ENCODE assay signal across 9 mouse cellular contexts in genomic region chr9:65011304-65011703, GRCm38 (mm10). TPM values are rescaled to one million over a fixed set of nuclear protein-coding genes. Genes with fewer than 3 reads are reported as not detected.
DNase-seq lines count a peak whose midpoint lies in the region; TF ChIP-seq lines count a peak whose summit lies in the region.
"Had no signal": no experiment of that assay in that cellular context is flagged by ENCODE, and none has a peak within 500 bp of the region (broad histone marks: within the 10 kb centered on the region; RNA-seq: fewer than 3 reads in every experiment).

No protein-coding gene starts in this region.

- intact Hi-C loops in gastrocnemius, adult 2 months (cut with DNase I) = loop anchor here (5.0 kb wide), 1 partner anchor 111 kb away; no protein-coding TSS in a partner anchor

- no peak overlapping the region for H3K4me3 ChIP-seq in gastrocnemius, adult 2 months
- H3K4me3 ChIP-seq: lung, embryonic 15.5 days had no signal

- no peak overlapping the region for H3K27ac ChIP-seq in gastrocnemius, adult 2 months
- H3K27ac ChIP-seq: lung, embryonic 15.5 days had no signal

- DNase-seq in gastrocnemius, adult 2 months = peak; percentile 59
- DNase-seq in gastrocnemius, adult 8-10 months (ENCODE audit: low spot score in 2 of 2) = no peak
- peak; percentile 25 for DNase-seq in right cerebral cortex, postnatal 4 days
- DNase-seq in right cerebral cortex, postnatal 25 days = no peak
- peak; percentile 37 for DNase-seq in embryo, embryonic 11 days
- peak; percentile 50 for DNase-seq in naive thymus-derived CD4-positive, alpha-beta T cell, adult 2 months (ENCODE audit: low read depth)
- DNase-seq in frontal cortex, postnatal 25 days (ENCODE audit: low spot score in 2 of 2) = no peak
- no peak for DNase-seq in left cerebral cortex, adult 11 months (ENCODE audit: low spot score)

- TF ChIP-seq CTCF in gastrocnemius, adult 2 months (IDR thresholded peaks at IDR 0.05) = peak; percentile 60

RNA-seq across cellular contexts. Expression of gene Hacd3, which starts 10.2 kb away (rescaled TPM):
- total RNA-seq in gastrocnemius, adult 2 months (2021) = 10 to 100 TPM in 1 of 2 experiments, 1 to 10 TPM in 1; 9.0 to 10.8 TPM
- total RNA-seq in gastrocnemius, adult 8-10 months (2022) = 10 to 100 TPM in 2 of 4 experiments, 1 to 10 TPM in 2; 6.3 to 11.2 (median 10.0) TPM

RNA-seq across cellular contexts. Expression of gene Dpp8, which starts 20.9 kb away (rescaled TPM):
- 100 to 1,000 TPM in 1 of 2 experiments, 10 to 100 TPM in 1; 95.9 to 112 TPM for total RNA-seq in gastrocnemius, adult 2 months (2021)
- total RNA-seq in gastrocnemius, adult 8-10 months (2022) = 100 to 1,000 TPM in 3 of 4 experiments, 10 to 100 TPM in 1; 96.7 to 118 (median 110) TPM

RNA-seq across cellular contexts. Expression of gene Ints14, which starts 50.6 kb away (rescaled TPM):
- 10 to 100 TPM; 16.9 to 17.5 TPM for total RNA-seq in gastrocnemius, adult 2 months (2021)
- total RNA-seq in gastrocnemius, adult 8-10 months (2022) = 10 to 100 TPM; 13.0 to 17.5 (median 16.1) TPM

RNA-seq across cellular contexts. Expression of gene Slc24a1, which starts 59.9 kb away (rescaled TPM):
- total RNA-seq in gastrocnemius, adult 2 months (2021) = not detected
- not detected for total RNA-seq in gastrocnemius, adult 8-10 months (2022)

Comparison
In these comparisons a context has a peak if more than half of its experiments do, and no peak if none do; other contexts are left out.
1. DNase-seq: peak in gastrocnemius, adult 2 months (single experiment), right cerebral cortex, postnatal 4 days (single experiment), embryo, embryonic 11 days (single experiment) and naive thymus-derived CD4-positive, alpha-beta T cell, adult 2 months (single experiment); none in gastrocnemius, adult 8-10 months (0 of 2), right cerebral cortex, postnatal 25 days (single experiment), frontal cortex, postnatal 25 days (0 of 2) and left cerebral cortex, adult 11 months (single experiment).